Mouse (Mus musculus) heart, embryonic 11.5 days (tissue): ENCODE results near the gene Dnase2a. TPM values are rescaled to one million over a fixed set of nuclear protein-coding genes. Genes with fewer than 3 reads are reported as not detected.
A peak's percentile ranks its signal among the peaks of the same experiment; 100 is the strongest.

Experiments used
- ATAC-seq: fragments of 200-750 bp; cut with Nextera tagmentation; replicated peaks from 2 replicates; pipeline ENCODE4 v1.8.0; 2017; ENCODE audit warnings: moderate library complexity; ENCODE audit not compliant: insufficient number of reproducible peaks, low FRiP score, low TSS enrichment
- H3K27ac ChIP-seq: fragments of 300-500 bp; sonication (generic); 2 replicates; pipeline ENCODE4 v1.5.1; 2014; ENCODE audit warnings: mild to moderate bottlenecking, low read depth, low read length
- H3K27me3 ChIP-seq: fragments of 300-500 bp; sonication (generic); 2 replicates; pipeline ENCODE4 v1.6.1; 2014; ENCODE audit warnings: mild to moderate bottlenecking, low read length, mixed read lengths; ENCODE audit not compliant: control insufficient read depth, insufficient read depth
- H3K36me3 ChIP-seq: fragments of 300-500 bp; sonication (generic); 2 replicates; pipeline ENCODE4 v1.6.1; 2014; ENCODE audit warnings: mild to moderate bottlenecking, low read length, moderate library complexity, mixed read lengths; ENCODE audit not compliant: control insufficient read depth, insufficient read depth
- H3K4me1 ChIP-seq: fragments of 300-500 bp; sonication (generic); 2 replicates; pipeline ENCODE4 v1.6.1; 2014; ENCODE audit warnings: low read length; ENCODE audit not compliant: control insufficient read depth, insufficient read depth
- H3K4me2 ChIP-seq: fragments of 300-500 bp; sonication (generic); 2 replicates; pipeline ENCODE4 v1.6.1; 2014; ENCODE audit warnings: mild to moderate bottlenecking, moderate library complexity
- H3K4me3 ChIP-seq: fragments of 300-500 bp; sonication (generic); 2 replicates; pipeline ENCODE4 v1.5.1; 2014; ENCODE audit warnings: low read depth, low read length
- H3K9ac ChIP-seq: fragments of 300-500 bp; sonication (generic); 2 replicates; pipeline ENCODE4 v1.6.1; 2014; ENCODE audit warnings: mild to moderate bottlenecking, low read depth, low read length, moderate library complexity
- H3K9me3 ChIP-seq: fragments of 300-500 bp; sonication (generic); replicated peaks from 2 replicates; pipeline ENCODE4 v1.6.1; 2016; ENCODE audit warnings: low read length; ENCODE audit not compliant: control insufficient read depth
- WGBS: fragments of 180-500 bp; shearing (Covaris S2); extraction: QIAGEN DNeasy Blood & Tissue Kit; methylation state at CpG from one replicate; pipeline ENCODE4 v1.1.7; 2014; ENCODE audit not compliant: insufficient replicate concordance; 5-methylcytosine and 5-hydroxymethylcytosine counted together
- polyA plus RNA-seq: library from polyadenylated mRNA; unstranded; fragments of >200 nt; fragmentation: Nextera tagmentation; extraction: Ambion mirVana; gene quantifications from 2 replicates; pipeline ENCODE4 v1.2.1, GENCODE M21; 2014

Gene Dnase2a
- polyA plus RNA-seq, 1 experiment from 2014 or later, result 4.3 TPM

DNA sequence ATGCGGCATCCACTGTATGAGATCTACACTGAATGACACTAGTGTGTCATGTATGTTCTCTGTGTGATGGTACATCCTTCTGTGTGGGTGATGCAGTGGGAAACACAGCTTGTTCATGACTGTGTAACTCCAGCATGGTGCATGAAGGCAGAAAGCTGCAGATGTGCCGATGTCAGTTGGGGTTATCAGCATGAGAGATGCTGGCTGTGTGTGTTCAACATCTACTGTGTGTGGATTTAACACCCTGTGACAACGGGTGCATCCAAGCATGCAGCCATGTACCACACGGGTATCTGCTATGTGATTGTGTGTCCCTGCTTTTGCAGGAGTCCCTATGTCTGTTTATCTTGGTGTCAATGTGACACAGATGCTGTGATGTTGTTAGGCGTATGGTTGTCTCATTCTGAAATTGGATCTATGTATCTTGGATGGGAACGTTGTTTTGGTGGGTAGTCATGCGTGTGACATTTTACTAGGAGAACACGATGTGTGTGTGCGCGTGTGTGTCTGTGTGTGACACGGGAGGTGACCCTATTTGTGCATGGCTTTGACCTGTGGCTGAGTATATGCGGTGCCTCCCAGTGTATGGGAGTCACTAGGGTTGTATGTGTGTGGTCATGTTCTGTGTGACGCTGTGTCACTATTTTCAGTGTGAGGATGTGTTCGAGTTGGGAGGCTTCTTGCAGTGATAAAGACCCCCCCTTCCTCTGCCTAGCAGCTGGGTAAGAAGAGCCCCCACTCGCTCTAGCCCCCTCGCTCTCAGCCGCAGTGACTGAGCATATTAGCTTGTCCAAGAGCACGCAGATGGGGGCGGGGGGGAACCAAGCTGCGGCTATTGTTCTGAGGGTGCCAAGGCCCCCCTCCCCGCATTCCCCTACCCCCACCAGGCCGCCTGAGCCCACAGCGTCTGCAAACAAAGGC, 27.9 kb downstream of the Dnase2a start:
- Histone ChIP-seq H3K4me3 (peak overlapping the region; percentile 47), H3K27ac (no peak overlapping the region), H3K36me3 (no peaks in the 10 kb centered on the region), H3K27me3 (peaks cover 75% of the 10 kb centered on the region), H3K9me3 (no peaks in the 10 kb centered on the region), H3K9ac (no peak overlapping the region), H3K4me1 (peaks cover 18% of the 10 kb centered on the region), H3K4me2 (peak overlapping the region; percentile 78)
- WGBS, result 29% methylated on average over 23 of the region's 23 CpGs
- ATAC-seq, result no peak; the same call in 1 of the 2 replicates

DNA sequence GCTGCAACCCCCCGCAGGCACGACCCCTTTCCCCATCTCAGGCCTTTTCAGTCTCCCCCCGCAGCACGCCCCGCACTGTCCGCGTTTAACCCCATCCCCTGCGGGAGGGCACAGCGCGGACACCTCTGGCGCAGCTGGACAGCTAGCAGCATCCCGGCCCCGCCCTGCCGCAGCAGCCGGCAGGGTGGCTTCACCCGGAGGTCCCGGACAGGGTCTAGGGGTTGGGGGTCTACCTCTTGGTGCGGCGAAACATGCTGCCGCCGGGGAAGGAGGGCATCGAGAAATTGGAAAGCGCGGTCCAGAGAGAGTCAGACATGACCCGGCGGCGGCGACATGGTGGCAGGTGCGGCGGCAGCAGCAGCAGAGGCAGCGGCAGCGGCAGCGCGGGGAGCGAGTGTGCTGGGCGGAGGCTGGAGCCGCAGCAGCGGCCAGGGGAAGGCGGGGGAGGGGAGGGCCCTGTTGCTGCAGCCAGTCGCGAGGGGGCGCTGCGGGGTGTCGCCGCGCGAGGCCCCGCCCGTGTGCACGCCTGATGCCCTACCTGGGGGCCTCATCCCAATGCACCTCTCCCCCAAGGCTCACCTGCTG, 28.7 kb downstream of the Dnase2a start, which contains the start of gene Mast1:
Gene Mast1 (minus strand): TSS at position 398 of the 585 bp plus-strand sequence.
- H3K9ac ChIP-seq, result peak within 1 kb of the TSS; percentile 11
- 1% methylated on average over 45 of the region's 50 CpGs for WGBS
- ATAC-seq, result peak; percentile 61; the same call in 1 of the 2 replicates

DNA sequence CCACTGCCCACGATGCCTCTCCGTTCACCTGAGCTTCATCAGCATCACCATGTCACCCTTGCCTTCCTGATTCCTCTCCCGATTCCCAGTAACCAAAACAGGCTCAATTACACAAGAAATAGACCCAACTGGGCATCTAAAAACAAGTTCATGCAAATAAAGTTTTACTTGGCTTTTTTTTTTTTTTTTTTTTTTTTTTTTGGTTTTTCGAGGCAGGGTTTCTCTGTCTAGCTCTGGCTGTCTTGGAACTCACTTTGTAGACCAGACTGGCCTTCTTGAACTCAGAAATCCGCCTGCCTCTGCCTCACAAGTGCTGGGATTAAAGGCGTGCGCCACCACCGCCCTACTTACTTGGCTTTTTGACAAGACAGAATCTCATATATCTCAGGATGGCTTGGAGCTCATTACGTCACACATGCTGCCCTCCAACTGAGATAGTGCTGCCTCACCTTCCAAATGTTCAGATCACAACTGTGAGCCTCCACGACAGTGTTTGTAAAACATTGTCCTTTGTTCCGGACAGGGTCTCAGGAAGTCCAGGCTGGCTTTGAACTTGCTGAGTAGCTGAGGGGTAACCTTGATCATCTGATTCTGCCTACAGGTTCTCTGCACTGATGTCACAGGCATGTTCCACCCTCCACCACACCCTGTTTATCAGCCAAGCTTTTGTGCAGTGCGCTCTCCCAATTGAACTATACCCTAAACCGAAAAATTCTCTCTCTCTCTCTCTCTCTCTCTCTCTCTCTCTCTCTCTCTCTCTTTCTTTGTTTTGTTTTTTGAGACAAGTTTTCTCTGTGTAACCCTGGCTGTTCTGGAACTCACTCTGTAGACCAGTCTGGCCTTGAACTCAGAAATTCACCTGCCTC, 29.5 kb downstream of the Dnase2a start:
- H3K36me3 ChIP-seq, result no peaks in the 10 kb centered on the region
- H3K9me3 ChIP-seq, result no peaks in the 10 kb centered on the region
- H3K27me3 ChIP-seq, result peaks cover 71% of the 10 kb centered on the region
- no peak overlapping the region for H3K27ac ChIP-seq
- ATAC-seq, result no peak
- H3K4me3 ChIP-seq, result no peak overlapping the region
- H3K4me2 ChIP-seq, result peak overlapping the region; percentile 78
- peaks cover 18% of the 10 kb centered on the region for H3K4me1 ChIP-seq
- no peak overlapping the region for H3K9ac ChIP-seq
- WGBS, result 65% methylated on average over 13 of the region's 13 CpGs

More for the DNA sequence above, 28.7 kb downstream of the Dnase2a start, which contains the start of gene Mast1:
- Histone ChIP-seq H3K27me3 (peaks cover 73% of the 10 kb centered on the region), H3K4me1 (peaks cover 18% of the 10 kb centered on the region), H3K4me2 (peak within 1 kb of the TSS; percentile 78), H3K9me3 (no peaks in the 10 kb centered on the region), H3K4me3 (peak within 1 kb of the TSS; percentile 47), H3K36me3 (no peaks in the 10 kb centered on the region), H3K27ac (no peak within 1 kb of the TSS)

DNA sequence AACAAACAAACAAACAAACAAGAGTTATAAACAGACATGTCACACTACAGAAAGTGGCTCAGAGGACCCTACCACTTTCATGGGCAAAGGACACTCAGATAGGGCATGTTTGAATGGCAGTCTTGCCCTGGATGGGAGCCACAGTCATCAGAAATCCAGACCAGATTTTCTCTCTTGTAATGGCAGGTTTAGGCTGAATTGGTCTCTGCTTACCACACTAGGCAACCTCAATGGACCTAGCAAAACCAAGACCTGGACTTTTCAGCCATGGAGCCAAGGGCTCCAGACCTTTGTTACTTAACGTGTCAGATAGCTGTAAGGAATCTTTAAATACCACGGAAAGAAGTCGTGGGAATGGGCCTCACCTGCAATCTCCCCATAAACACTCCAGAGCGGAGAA, 35.3 kb downstream of the Dnase2a start:
- 21% methylated on average over 4 of the region's 4 CpGs for WGBS
- H3K9ac ChIP-seq, result no peak overlapping the region
- no peak overlapping the region for H3K27ac ChIP-seq
- no peak overlapping the region for H3K4me2 ChIP-seq
- no peaks in the 10 kb centered on the region for H3K36me3 ChIP-seq
- no peak overlapping the region for H3K4me3 ChIP-seq
- H3K27me3 ChIP-seq, result peaks cover 66% of the 10 kb centered on the region
- no peak for ATAC-seq
- no peaks in the 10 kb centered on the region for H3K9me3 ChIP-seq
- H3K4me1 ChIP-seq, result peaks cover 4% of the 10 kb centered on the region; the same call in 1 of the 2 replicates

DNA sequence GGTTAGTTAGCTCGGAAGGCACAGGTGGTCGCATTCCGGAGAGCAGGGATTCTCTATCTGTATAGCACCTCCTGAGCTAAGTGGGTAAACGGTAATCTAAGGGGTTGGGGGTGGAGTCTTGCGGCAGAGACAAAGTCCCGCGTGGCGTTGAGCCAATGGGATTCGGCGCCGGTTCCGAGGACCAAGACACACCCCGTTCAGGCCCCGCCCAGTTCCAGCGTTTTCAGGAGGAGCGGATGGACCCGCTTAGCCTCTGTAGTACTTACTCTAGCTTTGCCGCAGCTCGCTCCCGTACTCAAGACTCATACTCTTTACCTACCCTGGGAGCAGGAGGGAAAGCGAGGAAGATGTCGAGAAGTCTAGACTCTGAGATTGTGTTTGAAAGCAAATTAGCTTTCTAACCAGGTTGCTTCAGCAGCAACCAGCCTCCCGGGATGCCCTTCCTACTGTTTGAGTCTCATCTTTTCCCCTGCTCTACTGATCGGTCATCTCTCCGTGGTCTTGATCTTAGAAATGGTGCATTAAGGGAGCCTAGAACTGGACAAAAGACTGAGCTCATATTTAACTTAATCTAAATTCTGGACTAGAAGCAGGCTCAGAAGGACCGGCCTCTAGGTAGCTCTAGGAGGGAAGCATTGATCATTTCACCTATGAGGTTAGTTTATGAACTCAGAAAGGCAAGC, 36.3 kb downstream of the Dnase2a start:
- H3K4me3 ChIP-seq, result no peak overlapping the region
- ATAC-seq, result peak; percentile 57; the same call in 1 of the 2 replicates

DNA sequence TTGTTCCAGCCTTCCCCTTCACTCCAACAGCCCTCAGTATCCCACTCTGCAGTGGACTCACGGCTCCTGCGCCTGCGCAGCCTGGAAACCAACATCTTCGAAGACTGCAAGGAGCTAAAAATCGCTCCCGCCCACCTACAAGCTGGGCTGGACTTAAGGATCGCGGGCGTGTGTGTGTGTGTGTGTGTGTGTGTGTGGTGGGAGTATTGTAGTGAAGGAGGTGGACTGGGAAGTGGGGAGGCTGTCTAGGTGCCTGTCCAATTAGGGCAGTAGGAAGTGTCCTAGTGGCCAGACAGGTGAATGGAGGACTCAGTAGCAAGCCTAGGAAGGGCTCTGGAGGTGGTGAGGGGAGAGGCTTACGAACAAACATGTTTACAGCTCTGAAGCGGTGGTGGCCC, 36.9 kb downstream of the Dnase2a start:
- H3K27ac ChIP-seq, result no peak overlapping the region
- peaks cover 4% of the 10 kb centered on the region; the same call in 1 of the 2 replicates for H3K4me1 ChIP-seq
- no peak overlapping the region for H3K9ac ChIP-seq
- H3K27me3 ChIP-seq, result peaks cover 69% of the 10 kb centered on the region
- no peaks in the 10 kb centered on the region for H3K36me3 ChIP-seq
- H3K4me2 ChIP-seq, result peak overlapping the region; percentile 75; the same call in 1 of the 2 replicates
- WGBS, result 11% methylated on average over 11 of the region's 11 CpGs
- peak overlapping the region; percentile 43; the same call in 1 of the 2 replicates for H3K4me3 ChIP-seq
- ATAC-seq, result 0 out of 2 replicates have a peak, but pooled peaks have one; percentile 7
- no peaks in the 10 kb centered on the region for H3K9me3 ChIP-seq

More for the DNA sequence above, 36.3 kb downstream of the Dnase2a start:
- WGBS, result 3% methylated on average over 26 of the region's 26 CpGs
- Histone ChIP-seq H3K27me3 (peaks cover 64% of the 10 kb centered on the region), H3K4me1 (peaks cover 4% of the 10 kb centered on the region; the same call in 1 of the 2 replicates), H3K27ac (no peak overlapping the region), H3K9ac (no peak overlapping the region), H3K36me3 (no peaks in the 10 kb centered on the region), H3K4me2 (peak overlapping the region; percentile 14; the same call in 1 of the 2 replicates), H3K9me3 (no peaks in the 10 kb centered on the region)

DNA sequence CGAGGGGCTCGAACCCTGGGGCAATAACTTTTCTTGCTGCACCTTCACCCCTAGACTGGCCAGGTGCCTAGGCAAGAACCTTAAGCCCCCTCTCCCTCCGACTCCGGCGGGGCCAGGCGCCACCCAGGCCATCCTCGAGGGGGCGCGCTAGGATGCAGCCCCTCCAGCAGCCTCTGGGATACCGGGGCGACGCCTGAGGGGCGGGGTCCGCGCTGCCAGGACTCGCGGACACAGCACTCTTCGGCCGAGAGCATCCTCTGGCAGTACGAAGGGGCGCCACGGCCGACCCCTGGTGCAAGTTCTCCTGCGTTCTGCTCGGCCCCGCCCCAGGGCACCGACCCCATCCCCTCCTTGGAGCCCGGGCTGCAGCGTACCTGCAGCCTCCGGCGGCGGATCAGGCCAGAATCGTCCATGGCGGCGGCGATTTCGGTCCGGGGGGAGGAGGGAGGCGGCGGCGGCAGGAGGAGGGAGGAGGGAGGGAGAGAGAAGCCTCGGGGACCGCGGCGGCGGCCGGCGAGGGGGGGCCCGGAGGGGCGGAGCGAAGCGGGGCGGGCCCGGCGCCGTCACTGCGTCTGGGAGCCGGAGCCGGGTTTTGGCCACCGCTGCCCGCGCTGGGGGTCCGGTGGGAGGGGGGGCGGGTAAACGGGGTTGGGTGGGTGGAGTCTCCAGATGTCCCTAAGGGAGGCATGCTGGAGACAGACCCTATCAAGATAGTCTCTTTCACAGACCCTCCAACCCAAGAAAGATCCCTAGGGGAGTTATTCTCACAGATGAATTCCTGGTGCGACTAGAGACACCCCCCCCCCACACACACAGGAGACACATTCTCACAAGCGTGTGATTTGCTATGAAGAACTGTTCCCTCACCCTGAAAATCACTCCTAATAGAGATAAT, 37.5 kb downstream of the Dnase2a start:
- Histone ChIP-seq H3K27ac (no peak overlapping the region), H3K4me1 (peaks cover 4% of the 10 kb centered on the region; the same call in 1 of the 2 replicates), H3K36me3 (no peaks in the 10 kb centered on the region), H3K4me2 (peak overlapping the region; percentile 75), H3K9me3 (no peaks in the 10 kb centered on the region), H3K4me3 (peak overlapping the region; percentile 43), H3K9ac (no peak overlapping the region), H3K27me3 (peaks cover 69% of the 10 kb centered on the region)
- 0 out of 2 replicates have a peak, but pooled peaks have one; percentile 29 for ATAC-seq
- WGBS, result under 1% methylated on average over 47 of the region's 67 CpGs
